Mouse (Mus musculus) liver, embryonic 11.5 days (tissue): ENCODE measurements around the gene Fam163b. TPM values are rescaled to one million over a fixed set of nuclear protein-coding genes. Genes with fewer than 3 reads are reported as not detected.

ENCODE experiments used
- ATAC-seq: fragments of 200-750 bp; cut with Nextera tagmentation; replicated peaks from 2 replicates; pipeline ENCODE4 v1.8.0; 2017; ENCODE audit warnings: moderate number of reproducible peaks, mild to moderate bottlenecking, moderate TSS enrichment, moderate library complexity; ENCODE audit not compliant: low FRiP score
- DNase-seq: peaks from one replicate; pipeline ENCODE4 v3.0.0-alpha.2; 2017; ENCODE audit warnings: low spot score
- H3K27ac ChIP-seq: fragments of 300-500 bp; sonication (generic); 2 replicates; pipeline ENCODE4 v1.5.1; 2014; ENCODE audit warnings: mild to moderate bottlenecking, low read depth, low read length, control low read depth
- H3K27me3 ChIP-seq: fragments of 300-500 bp; sonication (generic); replicated peaks from 2 replicates; pipeline ENCODE4 v1.6.1; 2014; ENCODE audit warnings: low read length, mixed read lengths; ENCODE audit not compliant: control insufficient read depth, insufficient read depth
- H3K36me3 ChIP-seq: fragments of 300-500 bp; sonication (generic); 2 replicates; pipeline ENCODE4 v1.6.1; 2014; ENCODE audit warnings: mild to moderate bottlenecking, low read length, moderate library complexity, mixed read lengths; ENCODE audit not compliant: control insufficient read depth, insufficient read depth
- H3K4me1 ChIP-seq: fragments of 300-500 bp; sonication (generic); replicated peaks from 2 replicates; pipeline ENCODE4 v1.6.1; 2014; ENCODE audit warnings: low read length, mixed read lengths; ENCODE audit not compliant: control insufficient read depth, insufficient read depth
- H3K4me2 ChIP-seq: fragments of 300-500 bp; sonication (generic); 2 replicates; pipeline ENCODE4 v1.6.1; 2014; ENCODE audit warnings: mild to moderate bottlenecking, control low read depth, moderate library complexity
- H3K4me3 ChIP-seq: fragments of 300-500 bp; sonication (generic); 2 replicates; pipeline ENCODE4 v1.5.1; 2014; ENCODE audit warnings: low read depth, low read length, control low read depth
- H3K9ac ChIP-seq: fragments of 300-500 bp; sonication (generic); 2 replicates; pipeline ENCODE4 v1.6.1; 2014; ENCODE audit warnings: low read depth, low read length, control low read depth
- H3K9me3 ChIP-seq: fragments of 300-500 bp; sonication (generic); 2 replicates; pipeline ENCODE4 v1.6.1; 2016; ENCODE audit warnings: low read length, inconsistent platforms, mixed read lengths; ENCODE audit not compliant: control insufficient read depth
- WGBS: fragments of 180-500 bp; shearing (Covaris S2); extraction: QIAGEN DNeasy Blood & Tissue Kit; methylation state at CpG from one replicate; pipeline ENCODE4 v1.1.7; 2014; 5-methylcytosine and 5-hydroxymethylcytosine counted together
- polyA plus RNA-seq: library from polyadenylated mRNA; unstranded; fragments of >200 nt; fragmentation: Nextera tagmentation; extraction: Ambion mirVana; gene quantifications from 2 replicates; pipeline ENCODE4 v1.2.1, GENCODE M21; 2014

Gene Fam163b
- polyA plus RNA-seq, 1 experiment from 2014 or later = 0.14 TPM

DNA sequence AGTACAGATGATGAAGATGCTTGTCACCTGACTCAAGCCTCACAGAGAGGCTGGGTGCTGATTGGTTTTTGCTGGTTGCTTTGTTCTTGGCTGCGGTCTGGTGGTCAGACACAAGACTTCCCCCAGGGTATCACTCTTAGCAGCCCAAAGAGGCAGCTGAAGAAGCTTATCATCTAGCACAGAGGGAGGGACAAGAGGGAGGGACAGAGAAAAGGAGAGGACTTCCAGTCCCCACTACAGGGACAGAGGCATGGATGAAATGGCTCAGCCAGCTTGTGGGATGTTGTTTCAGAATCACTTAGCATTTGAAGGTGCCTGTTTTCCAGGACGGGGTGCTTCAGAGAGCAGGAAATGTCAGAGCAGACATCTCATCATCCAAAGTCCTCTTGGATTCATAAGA, 64.0 kb downstream of the Fam163b start:
- Histone ChIP-seq H3K36me3 (no peaks in the 10 kb centered on the region), H3K4me2 (no peak overlapping the region), H3K27me3 (peaks cover 11% of the 10 kb centered on the region; the same call in 1 of the 2 replicates), H3K4me3 (no peak overlapping the region), H3K27ac (no peak overlapping the region), H3K4me1 (peaks cover 8% of the 10 kb centered on the region), H3K9ac (no peak overlapping the region), H3K9me3 (no peaks in the 10 kb centered on the region)
- DNase-seq (no peak), ATAC-seq (no peak)
- WGBS = 36% methylated on average over 2 of the region's 2 CpGs

DNA sequence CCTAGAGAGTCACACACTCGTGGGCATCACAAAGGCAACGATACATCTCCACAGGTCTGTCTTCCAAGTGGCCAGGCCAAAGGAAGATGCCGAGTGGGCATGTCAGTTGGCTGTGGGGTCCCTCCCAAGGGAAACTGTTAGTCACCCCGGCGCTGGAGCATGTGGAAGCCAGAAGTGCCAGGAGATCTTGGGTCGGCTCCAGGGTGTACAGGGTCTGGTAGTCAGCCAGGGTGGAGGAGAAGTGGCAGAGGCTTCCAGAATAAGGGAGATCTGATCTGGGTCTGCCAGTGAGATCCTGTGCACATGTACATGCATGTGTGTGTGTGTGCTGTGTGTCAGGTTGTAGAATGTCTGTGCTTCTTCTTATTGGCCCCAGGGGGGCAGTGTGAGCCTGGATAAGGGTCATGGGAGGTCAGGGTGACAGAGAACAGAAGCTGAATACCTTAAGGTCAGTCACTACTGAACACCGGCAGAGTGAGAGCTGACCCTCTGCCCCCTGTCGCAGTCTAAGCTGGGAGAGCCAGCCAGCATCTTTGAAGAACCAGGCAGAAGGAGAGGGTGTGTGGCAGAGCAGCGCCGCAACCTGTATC, 64.5 kb downstream of the Fam163b start:
- H3K27ac ChIP-seq = no peak overlapping the region
- no peak overlapping the region for H3K4me3 ChIP-seq
- no peak overlapping the region for H3K4me2 ChIP-seq
- no peak overlapping the region for H3K9ac ChIP-seq
- H3K9me3 ChIP-seq = no peaks in the 10 kb centered on the region
- H3K4me1 ChIP-seq = peaks cover 8% of the 10 kb centered on the region
- peaks cover 11% of the 10 kb centered on the region; the same call in 1 of the 2 replicates for H3K27me3 ChIP-seq
- no peaks in the 10 kb centered on the region for H3K36me3 ChIP-seq
- no peak for DNase-seq
- WGBS = 62% methylated on average over 10 of the region's 10 CpGs
- no peak for ATAC-seq

DNA sequence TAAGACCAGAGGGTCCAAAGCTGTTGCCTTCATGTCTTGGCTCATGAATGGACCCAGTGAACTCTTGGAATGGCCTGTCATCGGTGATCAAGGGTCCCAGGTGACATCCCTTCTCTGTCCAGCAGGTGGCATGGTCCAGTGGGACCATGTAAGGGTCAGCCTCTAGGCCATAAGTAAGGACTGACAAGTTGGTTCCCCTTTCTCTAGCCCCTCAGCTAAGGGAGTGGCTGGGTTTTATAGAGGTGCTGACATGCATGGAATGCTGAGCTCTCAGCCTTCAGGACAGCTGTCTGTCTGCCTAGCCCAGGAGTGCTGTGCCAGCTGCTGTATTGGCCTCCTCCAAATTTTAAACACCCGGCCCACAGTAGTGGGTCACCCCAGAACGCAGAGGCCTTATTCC, 66.8 kb downstream of the Fam163b start:
- H3K4me2 ChIP-seq = no peak overlapping the region
- H3K27ac ChIP-seq = no peak overlapping the region
- H3K4me1 ChIP-seq = peaks cover 8% of the 10 kb centered on the region
- ATAC-seq = no peak
- H3K27me3 ChIP-seq = peaks cover 11% of the 10 kb centered on the region; the same call in 1 of the 2 replicates
- no peak overlapping the region for H3K9ac ChIP-seq
- no peaks in the 10 kb centered on the region for H3K9me3 ChIP-seq
- WGBS = 68% methylated on average over 3 of the region's 3 CpGs
- no peak for DNase-seq
- H3K4me3 ChIP-seq = no peak overlapping the region
- H3K36me3 ChIP-seq = no peaks in the 10 kb centered on the region

DNA sequence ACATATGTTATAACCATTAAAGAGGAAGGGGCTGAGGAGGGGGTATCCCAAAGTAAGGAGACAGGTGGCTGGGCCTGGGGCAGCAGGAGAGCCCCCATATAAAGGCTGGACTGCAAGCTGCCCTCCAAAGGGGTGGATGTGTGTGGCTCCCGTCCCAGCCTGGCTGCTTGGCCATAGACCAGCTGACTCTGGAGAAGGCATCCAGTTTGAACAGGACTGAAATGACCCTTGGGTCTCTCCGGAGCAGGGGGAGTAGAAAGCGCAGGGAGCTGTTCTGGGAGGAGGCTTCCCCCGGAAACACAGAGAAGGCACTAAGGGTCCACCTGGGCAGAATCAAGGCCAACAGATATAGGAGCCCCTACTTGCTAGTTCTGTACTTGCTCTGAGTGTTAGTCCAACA, 67.5 kb downstream of the Fam163b start:
- WGBS = 81% methylated on average over 4 of the region's 4 CpGs
- Histone ChIP-seq H3K4me1 (peaks cover 8% of the 10 kb centered on the region), H3K9me3 (no peaks in the 10 kb centered on the region), H3K4me3 (no peak overlapping the region), H3K27me3 (peaks cover 9% of the 10 kb centered on the region; the same call in 1 of the 2 replicates), H3K27ac (no peak overlapping the region), H3K4me2 (no peak overlapping the region), H3K36me3 (no peaks in the 10 kb centered on the region), H3K9ac (no peak overlapping the region)
- no peak for ATAC-seq
- DNase-seq = no peak

DNA sequence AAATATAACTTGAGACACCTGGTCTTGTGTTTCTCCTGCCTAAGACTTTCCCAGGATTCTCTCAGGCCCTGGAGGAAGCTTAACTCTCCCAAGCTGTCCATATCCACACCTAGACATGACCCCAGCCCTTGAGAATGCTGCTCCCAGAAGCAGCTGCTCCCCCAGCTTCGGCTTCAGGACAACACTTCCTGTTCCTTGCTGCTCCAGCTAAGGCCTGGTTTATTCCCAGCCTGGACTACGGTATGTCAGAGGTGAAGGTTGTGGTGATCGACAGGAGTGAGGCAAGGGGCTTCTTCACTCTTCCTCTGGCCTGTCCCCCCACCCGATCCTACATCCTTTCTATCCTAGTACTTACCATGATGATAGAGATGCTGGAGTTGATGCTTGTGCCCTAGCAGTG, 68.9 kb downstream of the Fam163b start:
- H3K4me1 ChIP-seq = no peaks in the 10 kb centered on the region; the same call in 1 of the 2 replicates
- no peak overlapping the region for H3K9ac ChIP-seq
- H3K9me3 ChIP-seq = no peaks in the 10 kb centered on the region
- no peak overlapping the region for H3K27ac ChIP-seq
- DNase-seq (no peak), ATAC-seq (no peak)
- WGBS = 63% methylated on average over 4 of the region's 4 CpGs
- H3K27me3 ChIP-seq = no peaks in the 10 kb centered on the region
- no peaks in the 10 kb centered on the region for H3K36me3 ChIP-seq
- no peak overlapping the region for H3K4me2 ChIP-seq
- no peak overlapping the region for H3K4me3 ChIP-seq

DNA sequence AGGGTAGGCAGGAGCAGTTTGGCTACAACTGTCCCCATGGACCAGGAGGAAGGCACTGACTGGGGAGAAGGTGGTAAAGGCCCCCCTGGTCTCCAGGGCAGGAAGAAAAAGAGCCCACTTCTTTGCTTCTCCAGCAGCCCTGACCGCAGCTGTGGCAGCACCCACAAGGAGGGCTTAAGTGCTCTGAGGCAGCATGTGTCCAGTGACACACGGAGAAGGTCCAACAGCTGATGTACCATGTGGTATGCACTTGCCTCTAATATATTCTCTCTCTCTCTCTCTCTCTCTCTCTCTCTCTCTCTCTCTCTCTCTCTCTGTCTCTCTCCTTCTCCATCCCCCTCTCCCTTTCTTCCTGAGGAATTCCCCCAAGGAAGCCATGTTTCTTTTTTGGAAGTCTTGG, 70.3 kb downstream of the Fam163b start, which contains the start of gene Mymk:
Gene Mymk (minus strand): TSS at position 202 of the 400 bp plus-strand sequence.
- H3K4me2 ChIP-seq = no peak within 1 kb of the TSS
- no peaks in the 10 kb centered on the region for H3K36me3 ChIP-seq
- no peaks in the 10 kb centered on the region for H3K27me3 ChIP-seq
- H3K9me3 ChIP-seq = no peaks in the 10 kb centered on the region
- H3K27ac ChIP-seq = no peak within 1 kb of the TSS
- DNase-seq = no peak
- no peak within 1 kb of the TSS for H3K9ac ChIP-seq
- no peaks in the 10 kb centered on the region; the same call in 1 of the 2 replicates for H3K4me1 ChIP-seq
- ATAC-seq = no peak
- H3K4me3 ChIP-seq = no peak within 1 kb of the TSS
- 86% methylated on average over 2 of the region's 2 CpGs for WGBS

DNA sequence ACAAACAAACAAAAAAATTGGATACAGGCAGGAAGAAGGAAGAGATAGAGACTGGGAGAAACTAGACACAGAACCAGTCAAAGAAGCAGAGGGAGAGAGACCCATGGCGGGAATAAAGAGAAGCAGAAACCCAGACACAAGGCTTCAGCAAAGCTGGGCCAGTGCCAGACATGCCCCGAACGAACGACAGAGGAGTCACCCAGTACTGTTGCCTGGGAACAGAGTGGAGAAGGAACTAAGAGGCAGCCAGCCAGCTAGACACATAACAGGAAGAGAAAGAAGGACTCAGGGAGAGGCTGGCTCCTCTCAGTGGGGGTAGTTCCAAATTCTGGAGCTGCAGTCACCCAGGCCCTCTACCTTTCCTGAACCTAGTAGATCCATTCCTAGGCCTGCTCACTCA, 71.2 kb downstream of the Fam163b start:
- Histone ChIP-seq H3K9ac (no peak overlapping the region), H3K4me2 (no peak overlapping the region), H3K27ac (no peak overlapping the region), H3K9me3 (no peaks in the 10 kb centered on the region), H3K27me3 (peaks cover 3% of the 10 kb centered on the region), H3K36me3 (no peaks in the 10 kb centered on the region), H3K4me3 (no peak overlapping the region), H3K4me1 (no peaks in the 10 kb centered on the region; the same call in 1 of the 2 replicates)
- DNase-seq (no peak), ATAC-seq (no peak)
- 56% methylated on average over 4 of the region's 4 CpGs for WGBS

DNA sequence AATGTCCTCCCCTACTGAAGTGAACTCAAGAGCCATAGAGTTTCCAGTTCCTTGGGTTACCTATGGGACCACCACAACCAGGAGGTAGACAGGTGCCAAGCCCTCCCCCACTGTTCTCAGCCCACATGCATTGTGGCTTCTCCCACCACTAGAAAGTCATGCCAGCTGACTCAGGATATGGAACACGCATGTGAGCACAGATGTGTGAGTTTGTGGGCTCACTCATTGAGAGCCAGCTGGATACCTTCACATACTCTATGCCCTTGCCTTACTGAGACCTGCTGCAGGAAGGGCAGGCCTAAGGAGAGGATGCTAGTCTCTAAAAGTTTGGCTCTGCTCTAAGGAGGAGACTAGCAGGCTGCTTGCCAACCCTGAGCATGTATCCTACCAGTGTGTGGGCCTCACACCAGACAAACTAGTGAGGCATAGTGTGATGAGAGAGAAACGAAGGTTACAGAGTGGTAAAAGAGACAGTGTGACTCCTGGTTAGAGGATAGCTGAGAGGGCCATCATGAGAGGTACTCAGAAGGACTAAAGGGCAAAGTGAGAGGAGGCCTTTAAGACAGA, 72.0 kb downstream of the Fam163b start:
- H3K9me3 ChIP-seq = no peaks in the 10 kb centered on the region
- WGBS = 81% methylated on average over 2 of the region's 2 CpGs
- H3K36me3 ChIP-seq = no peaks in the 10 kb centered on the region
- DNase-seq = no peak
- H3K4me3 ChIP-seq = no peak overlapping the region
- H3K4me2 ChIP-seq = no peak overlapping the region
- H3K27ac ChIP-seq = no peak overlapping the region
- no peak overlapping the region for H3K9ac ChIP-seq
- ATAC-seq = no peak
- peaks cover 3% of the 10 kb centered on the region for H3K27me3 ChIP-seq
- H3K4me1 ChIP-seq = no peaks in the 10 kb centered on the region; the same call in 1 of the 2 replicates

DNA sequence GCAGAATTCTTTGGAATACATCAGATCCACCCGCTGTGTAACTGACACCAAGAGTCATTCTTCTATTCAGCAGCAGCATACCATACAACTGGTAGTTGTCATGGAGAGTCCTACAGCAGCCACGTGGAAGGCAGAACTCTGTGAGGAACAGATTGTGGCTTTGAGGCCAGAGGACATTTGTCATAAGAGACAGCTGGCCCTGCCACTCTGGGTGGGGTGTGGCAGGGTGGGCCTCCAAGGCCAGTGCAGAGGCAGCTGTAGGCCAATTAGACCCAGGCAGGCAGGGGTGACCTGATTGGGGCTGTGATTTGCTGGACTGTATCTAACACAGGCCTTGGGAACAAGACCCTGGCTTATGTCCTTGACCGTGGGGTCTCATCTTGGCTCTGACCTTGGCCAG, 72.6 kb downstream of the Fam163b start:
- no peak for ATAC-seq
- H3K4me1 ChIP-seq = no peaks in the 10 kb centered on the region
- 49% methylated on average over 3 of the region's 3 CpGs for WGBS
- no peaks in the 10 kb centered on the region for H3K9me3 ChIP-seq
- H3K36me3 ChIP-seq = no peaks in the 10 kb centered on the region
- DNase-seq = no peak
- H3K27me3 ChIP-seq = peaks cover 3% of the 10 kb centered on the region
- no peak overlapping the region for H3K9ac ChIP-seq
- H3K4me3 ChIP-seq = no peak overlapping the region
- H3K4me2 ChIP-seq = no peak overlapping the region
- no peak overlapping the region for H3K27ac ChIP-seq
